Mouse (Mus musculus) hindbrain, embryonic 16.5 days (tissue): ENCODE measurements around the gene Pigw. TPM values are rescaled to one million over a fixed set of nuclear protein-coding genes. Genes with fewer than 3 reads are reported as not detected.

Source experiments
- ATAC-seq: fragments of 200-750 bp; cut with Nextera tagmentation; 2 replicates; pipeline ENCODE4 v1.8.0; 2017; ENCODE audit warnings: moderate TSS enrichment, moderate library complexity
- H3K27ac ChIP-seq: fragments of 300-500 bp; sonication (generic); 2 replicates; pipeline ENCODE4 v1.5.1; 2014; ENCODE audit warnings: low read depth, mild to moderate bottlenecking, control low read depth, low read length, moderate library complexity
- H3K27me3 ChIP-seq: fragments of 300-500 bp; sonication (generic); replicated peaks from 2 replicates; pipeline ENCODE4 v1.6.1; 2014; ENCODE audit warnings: low read length; ENCODE audit not compliant: control insufficient read depth, insufficient read depth
- H3K36me3 ChIP-seq: fragments of 300-500 bp; sonication (generic); 2 replicates; pipeline ENCODE4 v1.6.1; 2014; ENCODE audit warnings: mild to moderate bottlenecking, low read length, moderate library complexity, mixed read lengths; ENCODE audit not compliant: control insufficient read depth, insufficient read depth
- H3K4me1 ChIP-seq: fragments of 300-500 bp; sonication (generic); 2 replicates; pipeline ENCODE4 v1.6.1; 2014; ENCODE audit warnings: low read depth, low read length; ENCODE audit not compliant: control insufficient read depth, insufficient read depth
- H3K4me2 ChIP-seq: fragments of 300-500 bp; sonication (generic); 2 replicates; pipeline ENCODE4 v1.6.1; 2014; ENCODE audit warnings: mild to moderate bottlenecking, low read length, control low read depth, moderate library complexity
- H3K4me3 ChIP-seq: fragments of 300-500 bp; sonication (generic); 2 replicates; pipeline ENCODE4 v1.5.1; 2014; ENCODE audit warnings: mild to moderate bottlenecking, low read length, control low read depth, moderate library complexity
- H3K9ac ChIP-seq: fragments of 300-500 bp; sonication (generic); 2 replicates; pipeline ENCODE4 v1.6.1; 2014; ENCODE audit warnings: low read depth, mild to moderate bottlenecking, control low read depth, low read length, moderate library complexity
- H3K9me3 ChIP-seq: fragments of 300-500 bp; sonication (generic); 2 replicates; pipeline ENCODE4 v1.6.1; 2014; ENCODE audit warnings: mild to moderate bottlenecking, low read length, moderate library complexity; ENCODE audit not compliant: control insufficient read depth
- WGBS: fragments of 180-500 bp; shearing (Covaris S2); extraction: QIAGEN DNeasy Blood & Tissue Kit; methylation state at CpG from one replicate; pipeline ENCODE4 v1.1.7; 2014; 5-methylcytosine and 5-hydroxymethylcytosine counted together
- polyA plus RNA-seq: library from polyadenylated mRNA; unstranded; fragments of >200 nt; fragmentation: Nextera tagmentation; extraction: Ambion mirVana; gene quantifications from 2 replicates; pipeline ENCODE4 v1.2.1, GENCODE M21; 2015

The Pigw gene
- polyA plus RNA-seq, 1 experiment from 2014 or later, result 2.5 TPM

- 97% methylated on average over 6 of the region's 6 CpGs for WGBS
- no peak for ATAC-seq
These were observed 28.4 kb upstream of the Pigw start for GRCm38 (mm10) chr11:84908480-84908879.

GRCm38 (mm10) chr11:84907081-84907480 lies 27.0 kb upstream of the Pigw start:
- WGBS, result 85% methylated on average over 3 of the region's 3 CpGs

More at GRCm38 (mm10) chr11:84908480-84908879, 28.4 kb upstream of the Pigw start:
- Histone ChIP-seq H3K4me3 (no peak overlapping the region), H3K27ac (no peak overlapping the region), H3K27me3 (no peaks in the 10 kb centered on the region), H3K36me3 (peaks cover 41% of the 10 kb centered on the region), H3K4me2 (no peak overlapping the region), H3K9ac (no peak overlapping the region), H3K9me3 (no peaks in the 10 kb centered on the region), H3K4me1 (no peaks in the 10 kb centered on the region)

GRCm38 (mm10) chr11:84904597-84905144 lies 24.6 kb upstream of the Pigw start:
- 86% methylated on average over 9 of the region's 9 CpGs for WGBS
- Histone ChIP-seq H3K36me3 (peaks cover 49% of the 10 kb centered on the region), H3K4me1 (no peaks in the 10 kb centered on the region), H3K9ac (no peak overlapping the region), H3K9me3 (no peaks in the 10 kb centered on the region), H3K27me3 (no peaks in the 10 kb centered on the region), H3K27ac (no peak overlapping the region), H3K4me2 (no peak overlapping the region), H3K4me3 (no peak overlapping the region)
- no peak for ATAC-seq

More at GRCm38 (mm10) chr11:84907081-84907480, 27.0 kb upstream of the Pigw start:
- no peaks in the 10 kb centered on the region for H3K27me3 ChIP-seq
- H3K36me3 ChIP-seq, result peaks cover 51% of the 10 kb centered on the region
- H3K27ac ChIP-seq, result no peak overlapping the region
- H3K4me3 ChIP-seq, result no peak overlapping the region
- H3K9me3 ChIP-seq, result no peaks in the 10 kb centered on the region
- H3K9ac ChIP-seq, result no peak overlapping the region
- no peak for ATAC-seq
- H3K4me1 ChIP-seq, result no peaks in the 10 kb centered on the region
- no peak overlapping the region for H3K4me2 ChIP-seq

- WGBS, result 95% methylated on average over 14 of the region's 15 CpGs
- H3K36me3 ChIP-seq, result peaks cover 24% of the 10 kb centered on the region
- ATAC-seq, result no peak
- H3K27ac ChIP-seq, result no peak overlapping the region
- H3K9ac ChIP-seq, result no peak overlapping the region
- no peak overlapping the region for H3K4me2 ChIP-seq
- H3K4me3 ChIP-seq, result no peak overlapping the region
- no peaks in the 10 kb centered on the region for H3K4me1 ChIP-seq
- H3K27me3 ChIP-seq, result no peaks in the 10 kb centered on the region
- H3K9me3 ChIP-seq, result no peaks in the 10 kb centered on the region
These were observed 13.0 kb upstream of the Pigw start for GRCm38 (mm10) chr11:84893113-84893512.

- Histone ChIP-seq H3K36me3 (peaks cover 26% of the 10 kb centered on the region), H3K4me2 (no peak overlapping the region), H3K27ac (no peak overlapping the region), H3K9me3 (no peaks in the 10 kb centered on the region), H3K9ac (no peak overlapping the region), H3K4me1 (no peaks in the 10 kb centered on the region), H3K4me3 (no peak overlapping the region), H3K27me3 (no peaks in the 10 kb centered on the region)
- WGBS, result 96% methylated on average over 7 of the region's 7 CpGs
- ATAC-seq, result no peak
These were observed 11.6 kb upstream of the Pigw start for GRCm38 (mm10) chr11:84891705-84892104.

- Histone ChIP-seq H3K4me3 (no peak overlapping the region), H3K36me3 (peaks cover 33% of the 10 kb centered on the region), H3K4me1 (no peaks in the 10 kb centered on the region), H3K27ac (no peak overlapping the region), H3K9ac (no peak overlapping the region), H3K4me2 (no peak overlapping the region), H3K27me3 (no peaks in the 10 kb centered on the region), H3K9me3 (no peaks in the 10 kb centered on the region)
- ATAC-seq, result no peak
- WGBS, result 96% methylated on average over 2 of the region's 2 CpGs
These were observed 9.4 kb upstream of the Pigw start for GRCm38 (mm10) chr11:84889492-84889891.

- Histone ChIP-seq H3K9me3 (no peaks in the 10 kb centered on the region), H3K27me3 (no peaks in the 10 kb centered on the region), H3K27ac (no peak overlapping the region), H3K9ac (no peak overlapping the region), H3K4me1 (no peaks in the 10 kb centered on the region), H3K4me2 (no peak overlapping the region), H3K36me3 (peaks cover 32% of the 10 kb centered on the region), H3K4me3 (no peak overlapping the region)
- ATAC-seq, result no peak
- WGBS, result 96% methylated on average over 8 of the region's 8 CpGs
These were observed 7.9 kb upstream of the Pigw start for GRCm38 (mm10) chr11:84888025-84888424.

- no peak for ATAC-seq
These were observed 6.9 kb upstream of the Pigw start for GRCm38 (mm10) chr11:84886767-84887511.

GRCm38 (mm10) chr11:84886236-84886635 lies 6.2 kb upstream of the Pigw start:
- H3K9ac ChIP-seq, result no peak overlapping the region; the same call in 1 of the 2 replicates
- peaks cover 3% of the 10 kb centered on the region for H3K4me1 ChIP-seq
- H3K4me3 ChIP-seq, result no peak overlapping the region
- H3K27ac ChIP-seq, result no peak overlapping the region
- ATAC-seq, result no peak
- H3K4me2 ChIP-seq, result no peak overlapping the region
- 94% methylated on average over 5 of the region's 5 CpGs for WGBS
- peaks cover 32% of the 10 kb centered on the region for H3K36me3 ChIP-seq
- H3K27me3 ChIP-seq, result no peaks in the 10 kb centered on the region
- no peaks in the 10 kb centered on the region for H3K9me3 ChIP-seq

More at GRCm38 (mm10) chr11:84886767-84887511, 6.9 kb upstream of the Pigw start:
- no peak overlapping the region for H3K4me2 ChIP-seq
- peaks cover 32% of the 10 kb centered on the region for H3K36me3 ChIP-seq
- H3K27me3 ChIP-seq, result no peaks in the 10 kb centered on the region
- H3K27ac ChIP-seq, result no peak overlapping the region
- no peaks in the 10 kb centered on the region for H3K4me1 ChIP-seq
- H3K9ac ChIP-seq, result no peak overlapping the region
- 85% methylated on average over 11 of the region's 11 CpGs for WGBS
- H3K9me3 ChIP-seq, result no peaks in the 10 kb centered on the region
- H3K4me3 ChIP-seq, result no peak overlapping the region
